Mouse (Mus musculus) forebrain, embryonic 10.5 days (tissue): ENCODE data around the gene Sort1. TPM values are rescaled to one million over a fixed set of nuclear protein-coding genes. Genes with fewer than 3 reads are reported as not detected.

Experiments
- DNase-seq: peaks from one replicate; pipeline ENCODE4 v3.0.0-alpha.2; 2017; ENCODE audit warnings: low spot score; ENCODE audit errors: extremely low spot score
- H3K27ac ChIP-seq: fragments of 300-500 bp; sonication (generic); 2 replicates; pipeline ENCODE4 v1.5.1; 2016; ENCODE audit warnings: mild to moderate bottlenecking
- H3K27me3 ChIP-seq: fragments of 300-500 bp; sonication (generic); 2 replicates; pipeline ENCODE4 v1.6.1; 2016; ENCODE audit warnings: mild to moderate bottlenecking; ENCODE audit not compliant: poor library complexity, severe bottlenecking
- H3K36me3 ChIP-seq: fragments of 300-500 bp; sonication (generic); replicated peaks from 2 replicates; pipeline ENCODE4 v1.6.1; 2016; ENCODE audit warnings: mild to moderate bottlenecking, moderate library complexity
- H3K4me1 ChIP-seq: fragments of 300-500 bp; sonication (generic); 2 replicates; pipeline ENCODE4 v1.6.1; 2016
- H3K4me3 ChIP-seq: fragments of 300-500 bp; sonication (generic); 2 replicates; pipeline ENCODE4 v1.5.1; 2016; ENCODE audit warnings: mild to moderate bottlenecking, moderate library complexity
- H3K9me3 ChIP-seq: fragments of 300-500 bp; sonication (generic); 2 replicates; pipeline ENCODE4 v1.6.1; 2016; ENCODE audit warnings: mild to moderate bottlenecking, moderate library complexity
- WGBS: fragments of 180-500 bp; shearing (Covaris S2); methylation state at CpG from one replicate; pipeline ENCODE4 v1.1.7; 2016; 5-methylcytosine and 5-hydroxymethylcytosine counted together
- polyA plus RNA-seq: library from polyadenylated mRNA; unstranded; fragments of >200 nt; fragmentation: Nextera tagmentation; extraction: Ambion mirVana; gene quantifications from 2 replicates; pipeline ENCODE4 v1.2.1, GENCODE M21; 2016

Gene Sort1
- polyA plus RNA-seq, 1 experiment from 2014 or later: 9.7 TPM

- Histone ChIP-seq H3K27me3 (no peaks in the 10 kb centered on the region), H3K4me3 (no peak overlapping the region), H3K36me3 (peaks cover 5% of the 10 kb centered on the region; the same call in 1 of the 2 replicates), H3K4me1 (peaks cover 36% of the 10 kb centered on the region), H3K9me3 (no peaks in the 10 kb centered on the region), H3K27ac (no peak overlapping the region)
- WGBS: 93% methylated on average over 6 of the region's 6 CpGs
- no peak for DNase-seq
Measured at GRCm38 (mm10) chr3:108300455-108301030, 16.7 kb downstream of the Sort1 start.

- no peak for DNase-seq
- Histone ChIP-seq H3K9me3 (no peaks in the 10 kb centered on the region), H3K27me3 (no peaks in the 10 kb centered on the region), H3K4me1 (peaks cover 10% of the 10 kb centered on the region; the same call in 1 of the 2 replicates), H3K36me3 (peaks cover 7% of the 10 kb centered on the region; the same call in 1 of the 2 replicates), H3K27ac (no peak overlapping the region), H3K4me3 (no peak overlapping the region)
- 93% methylated on average over 8 of the region's 8 CpGs for WGBS
Measured at GRCm38 (mm10) chr3:108303683-108304082, 19.8 kb downstream of the Sort1 start.

GRCm38 (mm10) chr3:108304747-108305146 lies 20.9 kb downstream of the Sort1 start:
- Histone ChIP-seq H3K27me3 (no peaks in the 10 kb centered on the region), H3K9me3 (no peaks in the 10 kb centered on the region), H3K4me1 (0 out of 2 replicates have a peak, but pooled peaks cover 9% of the 10 kb centered on the region), H3K4me3 (no peak overlapping the region), H3K27ac (no peak overlapping the region), H3K36me3 (peaks cover 8% of the 10 kb centered on the region; the same call in 1 of the 2 replicates)
- no peak for DNase-seq
- WGBS: 90% methylated on average over 4 of the region's 4 CpGs

GRCm38 (mm10) chr3:108306387-108306786 lies 22.5 kb downstream of the Sort1 start:
- Histone ChIP-seq H3K27ac (no peak overlapping the region; the same call in 1 of the 2 replicates), H3K9me3 (no peaks in the 10 kb centered on the region), H3K27me3 (no peaks in the 10 kb centered on the region), H3K4me1 (0 out of 2 replicates have a peak, but pooled peaks cover 9% of the 10 kb centered on the region), H3K4me3 (no peak overlapping the region), H3K36me3 (peaks cover 20% of the 10 kb centered on the region)
- DNase-seq: no peak
- WGBS: 69% methylated on average over 3 of the region's 3 CpGs

GRCm38 (mm10) chr3:108307485-108307884 lies 23.6 kb downstream of the Sort1 start:
- H3K4me3 ChIP-seq: no peak overlapping the region
- H3K27ac ChIP-seq: no peak overlapping the region
- no peaks in the 10 kb centered on the region for H3K27me3 ChIP-seq
- WGBS: 86% methylated on average over 6 of the region's 6 CpGs
- DNase-seq: no peak
- H3K9me3 ChIP-seq: no peaks in the 10 kb centered on the region
- peaks cover 26% of the 10 kb centered on the region for H3K36me3 ChIP-seq
- 0 out of 2 replicates have a peak, but pooled peaks cover 9% of the 10 kb centered on the region for H3K4me1 ChIP-seq

- H3K4me3 ChIP-seq: no peak overlapping the region
- DNase-seq: no peak
- H3K4me1 ChIP-seq: 0 out of 2 replicates have a peak, but pooled peaks cover 5% of the 10 kb centered on the region
- H3K9me3 ChIP-seq: no peaks in the 10 kb centered on the region
- no peaks in the 10 kb centered on the region for H3K27me3 ChIP-seq
- no peak overlapping the region for H3K27ac ChIP-seq
- H3K36me3 ChIP-seq: peaks cover 32% of the 10 kb centered on the region
Measured at GRCm38 (mm10) chr3:108310921-108311341, 27.0 kb downstream of the Sort1 start.

GRCm38 (mm10) chr3:108311688-108312087 lies 27.8 kb downstream of the Sort1 start:
- Histone ChIP-seq H3K4me1 (no peaks in the 10 kb centered on the region), H3K27ac (no peak overlapping the region), H3K4me3 (no peak overlapping the region), H3K9me3 (no peaks in the 10 kb centered on the region), H3K27me3 (no peaks in the 10 kb centered on the region), H3K36me3 (peaks cover 35% of the 10 kb centered on the region)
- 88% methylated on average over 4 of the region's 4 CpGs for WGBS
- no peak for DNase-seq

- Histone ChIP-seq H3K36me3 (peaks cover 38% of the 10 kb centered on the region), H3K27ac (no peak overlapping the region), H3K4me1 (no peaks in the 10 kb centered on the region), H3K9me3 (no peaks in the 10 kb centered on the region), H3K27me3 (no peaks in the 10 kb centered on the region), H3K4me3 (no peak overlapping the region)
- no peak for DNase-seq
Measured at GRCm38 (mm10) chr3:108312414-108312813, 28.5 kb downstream of the Sort1 start.

GRCm38 (mm10) chr3:108313138-108313537 lies 29.3 kb downstream of the Sort1 start:
- Histone ChIP-seq H3K27ac (no peak overlapping the region), H3K4me3 (no peak overlapping the region), H3K4me1 (no peaks in the 10 kb centered on the region), H3K36me3 (peaks cover 38% of the 10 kb centered on the region), H3K9me3 (no peaks in the 10 kb centered on the region), H3K27me3 (no peaks in the 10 kb centered on the region)
- whole genome bisulfite sequencing: 95% methylated on average over 4 of the region's 4 CpGs
- no peak for DNase-seq

- WGBS: 73% methylated on average over 8 of the region's 8 CpGs
- Histone ChIP-seq H3K4me1 (no peaks in the 10 kb centered on the region), H3K27me3 (no peaks in the 10 kb centered on the region), H3K4me3 (no peak overlapping the region), H3K27ac (no peak overlapping the region), H3K36me3 (peaks cover 35% of the 10 kb centered on the region), H3K9me3 (no peaks in the 10 kb centered on the region)
- DNase-seq: no peak
Measured at GRCm38 (mm10) chr3:108314038-108314675, 30.3 kb downstream of the Sort1 start.

- Histone ChIP-seq H3K4me1 (no peaks in the 10 kb centered on the region), H3K9me3 (no peaks in the 10 kb centered on the region), H3K4me3 (no peak overlapping the region), H3K27ac (no peak overlapping the region), H3K36me3 (peaks cover 8% of the 10 kb centered on the region; the same call in 1 of the 2 replicates), H3K27me3 (no peaks in the 10 kb centered on the region)
- WGBS: 55% methylated on average over 2 of the region's 2 CpGs
- DNase-seq: no peak
Measured at GRCm38 (mm10) chr3:108318517-108318916, 34.6 kb downstream of the Sort1 start.

GRCm38 (mm10) chr3:108321671-108322070 lies 37.8 kb downstream of the Sort1 start:
- H3K9me3 ChIP-seq: no peaks in the 10 kb centered on the region
- no peak overlapping the region for H3K27ac ChIP-seq
- H3K4me3 ChIP-seq: no peak overlapping the region
- H3K4me1 ChIP-seq: no peaks in the 10 kb centered on the region
- WGBS: 91% methylated on average over 4 of the region's 4 CpGs
- no peak for DNase-seq
- H3K27me3 ChIP-seq: no peaks in the 10 kb centered on the region
- H3K36me3 ChIP-seq: peaks cover 26% of the 10 kb centered on the region

GRCm38 (mm10) chr3:108322136-108322535 lies 38.3 kb downstream of the Sort1 start:
- H3K27me3 ChIP-seq: no peaks in the 10 kb centered on the region
- H3K36me3 ChIP-seq: peaks cover 28% of the 10 kb centered on the region
- no peak overlapping the region for H3K27ac ChIP-seq
- no peaks in the 10 kb centered on the region for H3K9me3 ChIP-seq
- no peak for DNase-seq
- no peak overlapping the region for H3K4me3 ChIP-seq
- WGBS: 92% methylated on average over 4 of the region's 4 CpGs
- no peaks in the 10 kb centered on the region for H3K4me1 ChIP-seq
